Mouse (Mus musculus) embryo, embryonic 10 days (tissue): ENCODE measurements around the gene Vmn1r78.
"Not testable (repeated sequence)": the region's sequence is repeated elsewhere in the genome, so short reads cannot be mapped to it uniquely, and the experiment has no call there.

Experiments used
- DNase-seq: peaks from one replicate; pipeline ENCODE4 v3.0.0-alpha.2; 2015; ENCODE audit warnings: low spot score

Vmn1r78 gene

GRCm38 (mm10) chr7:12149957-12150356 lies at the start of gene Vmn1r78:
TSS of gene Vmn1r78 (plus strand) at chr7:12150257.
- DNase-seq: no peak

- not testable (repeated sequence) for DNase-seq
Measured at GRCm38 (mm10) chr7:12156463-12156862, 6.4 kb downstream of the Vmn1r78 start.

GRCm38 (mm10) chr7:12170979-12171378 lies 20.9 kb downstream of the Vmn1r78 start, which contains the start of gene Vmn1r79:
TSS of gene Vmn1r79 (plus strand) at chr7:12171279.
- DNase-seq: not testable (repeated sequence)

- not testable (repeated sequence) for DNase-seq
Measured at GRCm38 (mm10) chr7:12172926-12173325, 22.9 kb downstream of the Vmn1r78 start.

- no peak for DNase-seq
Measured at GRCm38 (mm10) chr7:12188986-12189385, 38.9 kb downstream of the Vmn1r78 start, which contains the start of gene Vmn1r80. TSS of gene Vmn1r80 (plus strand) at chr7:12189286.

- no peak for DNase-seq
Measured at GRCm38 (mm10) chr7:12204141-12204540, 54.1 kb downstream of the Vmn1r78 start.
